Mouse (Mus musculus) spleen, adult 18-20 months (tissue): ENCODE measurements around the gene Ntrk3.

Experiments
- DNase-seq, 2 experiments: peaks; one replicate each; pipeline ENCODE4 v3.0.0; 2022; ENCODE audit warnings: mixed read lengths in 2 of 2

Gene Ntrk3

GRCm38 (mm10) chr7:78305029-78305428, 432.8 kb downstream of the Ntrk3 start:
- no peak for DNase-seq

GRCm38 (mm10) chr7:78297290-78297689, 440.5 kb downstream of the Ntrk3 start:
- no peak for DNase-seq

GRCm38 (mm10) chr7:78294322-78294721, 443.5 kb downstream of the Ntrk3 start:
- DNase-seq: no peak

GRCm38 (mm10) chr7:78290186-78290585, 447.6 kb downstream of the Ntrk3 start:
- no peak for DNase-seq

GRCm38 (mm10) chr7:78286516-78287238, 451.1 kb downstream of the Ntrk3 start:
- DNase-seq: no peak

GRCm38 (mm10) chr7:78269506-78270250, 468.1 kb downstream of the Ntrk3 start:
- DNase-seq: no peak

- no peak for DNase-seq
These were observed 470.3 kb downstream of the Ntrk3 start for GRCm38 (mm10) chr7:78267461-78268007.

GRCm38 (mm10) chr7:78264432-78265002, 473.3 kb downstream of the Ntrk3 start:
- no peak for DNase-seq

GRCm38 (mm10) chr7:78261420-78262125, 476.2 kb downstream of the Ntrk3 start:
- DNase-seq: no peak

GRCm38 (mm10) chr7:78258151-78258550, 479.7 kb downstream of the Ntrk3 start:
- no peak for DNase-seq

GRCm38 (mm10) chr7:78253777-78254385, 483.9 kb downstream of the Ntrk3 start:
- no peak for DNase-seq

GRCm38 (mm10) chr7:78248119-78248642, 489.6 kb downstream of the Ntrk3 start:
- no peak for DNase-seq

GRCm38 (mm10) chr7:78239012-78239411, 498.8 kb downstream of the Ntrk3 start:
- no peak for DNase-seq

- no peak for DNase-seq
These were observed 516.1 kb downstream of the Ntrk3 start for GRCm38 (mm10) chr7:78221668-78222067.

- DNase-seq: no peak
These were observed 516.9 kb downstream of the Ntrk3 start for GRCm38 (mm10) chr7:78220949-78221348.

- no peak for DNase-seq
These were observed 546.7 kb downstream of the Ntrk3 start for GRCm38 (mm10) chr7:78190931-78191653.

- DNase-seq: no peak
These were observed 552.2 kb downstream of the Ntrk3 start for GRCm38 (mm10) chr7:78185578-78185977.

- DNase-seq: no peak
These were observed 554.4 kb downstream of the Ntrk3 start for GRCm38 (mm10) chr7:78183396-78183795.

GRCm38 (mm10) chr7:78179996-78180665, 557.7 kb downstream of the Ntrk3 start:
- DNase-seq: no peak

GRCm38 (mm10) chr7:78172267-78172955, 565.4 kb downstream of the Ntrk3 start:
- no peak for DNase-seq
